Mouse (Mus musculus) ES-Bruce4 (cell line): Measurements from ENCODE around the gene Sorcs2. TPM values are rescaled to one million over a fixed set of nuclear protein-coding genes. Genes with fewer than 3 reads are reported as not detected.

Experiments used
- H3K27ac ChIP-seq: 2 replicates; pipeline ENCODE4 v1.5.1; 2012; ENCODE audit warnings: low read length, inconsistent platforms; ENCODE audit not compliant: insufficient read depth
- H3K27me3 ChIP-seq: 2 replicates; pipeline ENCODE4 v1.6.1; 2012; ENCODE audit warnings: mild to moderate bottlenecking, low read length, inconsistent platforms; ENCODE audit not compliant: control insufficient read depth, poor library complexity, insufficient read depth, severe bottlenecking
- H3K36me3 ChIP-seq: 2 replicates; pipeline ENCODE4 v1.6.1; 2012; ENCODE audit warnings: inconsistent platforms, mild to moderate bottlenecking, low read length, moderate library complexity; ENCODE audit not compliant: control insufficient read depth, poor library complexity, insufficient read depth, severe bottlenecking
- H3K4me1 ChIP-seq: one replicate; pipeline ENCODE4 v1.8.1; 2011; ENCODE audit warnings: low read length; ENCODE audit not compliant: control insufficient read depth, insufficient read depth
- H3K4me3 ChIP-seq: 2 replicates; pipeline ENCODE4 v1.5.1; 2011; ENCODE audit warnings: low read depth, mild to moderate bottlenecking, low read length
- H3K9ac ChIP-seq: 2 replicates; pipeline ENCODE4 v1.6.1; 2012; ENCODE audit warnings: low read depth, mild to moderate bottlenecking, inconsistent platforms; ENCODE audit not compliant: poor library complexity, severe bottlenecking
- H3K9me3 ChIP-seq: replicated peaks from 2 replicates; pipeline ENCODE4 v1.6.1; 2012; ENCODE audit warnings: mild to moderate bottlenecking, low read length, inconsistent platforms; ENCODE audit not compliant: control insufficient read depth, poor library complexity, insufficient read depth, severe bottlenecking
- CTCF ChIP-seq: IDR thresholded peaks from one replicate; pipeline ENCODE4 v1.8.1; 2011; ENCODE audit warnings: low read depth, low read length
- EP300 ChIP-seq: IDR thresholded peaks from 2 replicates; pipeline ENCODE4 v1.6.1; 2011; ENCODE audit warnings: low read depth, low read length; ENCODE audit not compliant: insufficient read depth
- POLR2A ChIP-seq: IDR thresholded peaks from one replicate; pipeline ENCODE4 v1.8.1; 2011; ENCODE audit warnings: low read length; ENCODE audit not compliant: insufficient read depth
- polyA plus RNA-seq: library from polyadenylated mRNA; stranded (reverse); fragments of >200 nt; gene quantifications from 2 replicates; pipeline ENCODE4 v1.2.4, GENCODE M21; 2011; ENCODE audit warnings: low read depth; ENCODE audit not compliant: missing spikeins, insufficient read depth, insufficient read length

Sorcs2 gene
- polyA plus RNA-seq, 1 experiment = 1.2 TPM

GRCm38 (mm10) chr5:36130393-36131011 lies 267.4 kb downstream of the Sorcs2 start:
- H3K4me3 ChIP-seq = no peak overlapping the region
- H3K9me3 ChIP-seq = no peaks in the 10 kb centered on the region
- H3K4me1 ChIP-seq = no peaks in the 10 kb centered on the region
- no peaks in the 10 kb centered on the region for H3K36me3 ChIP-seq
- TF ChIP-seq POLR2A = no peak
- no peak overlapping the region for H3K27ac ChIP-seq
- H3K9ac ChIP-seq = no peak overlapping the region
- no peaks in the 10 kb centered on the region for H3K27me3 ChIP-seq

GRCm38 (mm10) chr5:36129661-36130060 lies 268.3 kb downstream of the Sorcs2 start:
- H3K9ac ChIP-seq = no peak overlapping the region
- no peaks in the 10 kb centered on the region for H3K9me3 ChIP-seq
- H3K4me3 ChIP-seq = no peak overlapping the region
- no peak overlapping the region for H3K27ac ChIP-seq
- no peak for TF ChIP-seq EP300
- no peak for TF ChIP-seq POLR2A
- TF ChIP-seq CTCF = no peak
- no peaks in the 10 kb centered on the region for H3K27me3 ChIP-seq
- H3K4me1 ChIP-seq = no peaks in the 10 kb centered on the region
- H3K36me3 ChIP-seq = no peaks in the 10 kb centered on the region

DNA sequence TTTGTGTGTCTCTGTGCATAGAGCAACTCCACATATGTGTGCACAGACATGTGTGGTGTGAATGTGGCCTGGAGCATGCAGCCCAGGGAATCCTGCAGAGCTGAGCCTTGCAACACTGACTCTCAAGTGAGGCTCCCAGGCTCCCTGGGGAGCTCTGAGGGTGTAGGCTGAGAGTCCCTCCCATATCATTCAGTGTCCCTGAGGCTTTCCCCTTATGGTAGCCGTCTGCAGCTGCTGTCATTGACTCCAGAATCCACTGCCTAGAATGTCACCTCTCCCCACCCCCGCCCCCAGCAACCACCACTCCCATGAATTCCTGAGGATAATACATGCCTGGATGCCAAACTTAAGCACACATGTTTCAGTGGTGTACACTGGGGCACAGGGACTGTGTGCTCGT lies 269.4 kb downstream of the Sorcs2 start:
- no peaks in the 10 kb centered on the region for H3K9me3 ChIP-seq
- no peaks in the 10 kb centered on the region for H3K27me3 ChIP-seq
- TF ChIP-seq CTCF (no peak), EP300 (no peak), POLR2A (no peak)
- H3K9ac ChIP-seq = no peak overlapping the region
- H3K27ac ChIP-seq = no peak overlapping the region
- H3K4me3 ChIP-seq = no peak overlapping the region
- no peaks in the 10 kb centered on the region for H3K36me3 ChIP-seq
- H3K4me1 ChIP-seq = no peaks in the 10 kb centered on the region

GRCm38 (mm10) chr5:36124993-36125392 lies 272.9 kb downstream of the Sorcs2 start:
- Histone ChIP-seq H3K9ac (no peak overlapping the region), H3K9me3 (no peaks in the 10 kb centered on the region), H3K36me3 (no peaks in the 10 kb centered on the region), H3K4me1 (no peaks in the 10 kb centered on the region), H3K27ac (no peak overlapping the region), H3K4me3 (no peak overlapping the region), H3K27me3 (no peaks in the 10 kb centered on the region)
- no peak for TF ChIP-seq CTCF
- no peak for TF ChIP-seq EP300
- no peak for TF ChIP-seq POLR2A

- Histone ChIP-seq H3K27me3 (no peaks in the 10 kb centered on the region), H3K4me3 (no peak overlapping the region), H3K9ac (no peak overlapping the region), H3K9me3 (no peaks in the 10 kb centered on the region), H3K4me1 (no peaks in the 10 kb centered on the region), H3K27ac (no peak overlapping the region), H3K36me3 (no peaks in the 10 kb centered on the region)
- TF ChIP-seq CTCF = no peak
- TF ChIP-seq POLR2A = no peak
- TF ChIP-seq EP300 = no peak
Observed at GRCm38 (mm10) chr5:36122987-36123386, 275.0 kb downstream of the Sorcs2 start.

DNA sequence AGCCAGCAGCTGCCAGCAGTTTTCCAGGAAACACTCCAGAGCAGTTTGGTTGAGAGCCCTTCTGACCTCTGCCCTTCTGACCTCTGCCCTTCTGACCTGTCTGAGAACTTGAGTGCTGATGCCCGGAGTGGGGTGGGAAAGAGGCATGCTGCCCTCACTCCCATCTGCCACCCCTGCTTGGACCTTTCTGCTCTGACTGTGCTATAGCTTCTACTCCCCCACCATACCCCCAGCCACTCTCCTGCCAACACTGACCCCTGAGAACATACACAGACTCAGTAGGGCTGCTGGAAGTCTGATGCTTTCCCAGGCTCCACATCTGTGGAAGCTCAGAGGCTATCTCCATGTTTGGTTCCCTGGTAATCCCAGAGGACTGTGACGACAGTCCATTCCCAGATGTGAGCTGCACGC lies 277.0 kb downstream of the Sorcs2 start:
- Histone ChIP-seq H3K27ac (no peak overlapping the region), H3K4me1 (no peaks in the 10 kb centered on the region), H3K4me3 (no peak overlapping the region), H3K27me3 (no peaks in the 10 kb centered on the region), H3K9ac (no peak overlapping the region), H3K9me3 (no peaks in the 10 kb centered on the region), H3K36me3 (no peaks in the 10 kb centered on the region)
- TF ChIP-seq CTCF = no peak

DNA sequence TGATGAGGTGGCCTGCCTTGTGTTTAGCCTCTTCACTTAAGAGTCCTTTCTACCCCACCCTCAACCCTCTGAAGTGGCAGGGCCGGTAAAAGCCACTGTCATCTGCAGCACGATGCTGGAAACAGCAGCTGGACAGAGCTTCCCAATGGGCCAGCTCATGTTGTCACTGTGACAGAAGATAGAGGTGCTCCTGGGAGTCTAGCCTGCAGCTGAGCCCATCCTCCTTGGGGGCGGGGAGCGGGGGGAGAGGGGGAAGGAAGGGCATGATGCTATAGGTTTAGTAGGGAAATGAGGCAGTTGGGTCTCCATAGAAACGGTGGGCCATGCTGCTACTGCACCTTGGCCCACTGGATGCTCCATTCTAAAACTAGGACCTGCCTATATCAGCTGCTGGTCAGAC lies 279.9 kb downstream of the Sorcs2 start:
- Histone ChIP-seq H3K9ac (no peak overlapping the region), H3K36me3 (no peaks in the 10 kb centered on the region), H3K27ac (no peak overlapping the region), H3K9me3 (no peaks in the 10 kb centered on the region), H3K4me1 (no peaks in the 10 kb centered on the region), H3K27me3 (no peaks in the 10 kb centered on the region), H3K4me3 (no peak overlapping the region)
- TF ChIP-seq EP300 = no peak
- TF ChIP-seq CTCF = no peak
- TF ChIP-seq POLR2A = no peak
